Mouse (Mus musculus): ENCODE results near the gene Ighmbp2. TPM values are rescaled to one million over a fixed set of nuclear protein-coding genes. Genes with fewer than 3 reads are reported as not detected.

Ighmbp2 gene
- polyA plus RNA-seq, 1 experiment from 2014 or later, result 5.2 TPM

- DNase-seq (ENCODE audit: low spot score) (no peak), ATAC-seq (no peak)
- Histone ChIP-seq H3K4me3 (ENCODE audit: low read depth, low read length) (no peak overlapping the region), H3K4me2 (replicated peaks; ENCODE audit: low read depth, low read length) (no peak overlapping the region), H3K9ac (replicated peaks; ENCODE audit: low read depth) (no peak overlapping the region), H3K27me3 (replicated peaks; ENCODE audit: insufficient read depth, low read length) (no peaks in the 10 kb centered on the region), H3K9me3 (ENCODE audit: low read length) (no peaks in the 10 kb centered on the region), H3K4me1 (ENCODE audit: insufficient read depth, low read depth, low read length) (no peaks in the 10 kb centered on the region), H3K27ac (ENCODE audit: low read length) (no peak overlapping the region), H3K36me3 (ENCODE audit: insufficient read depth, low read length) (peaks cover 50% of the 10 kb centered on the region)
- WGBS, result 88% methylated on average over 6 of the region's 6 CpGs
- TF ChIP-seq EP300 (IDR thresholded peaks at IDR 0.05), result no peak
- no peak for TF ChIP-seq CTCF (IDR thresholded peaks at IDR 0.05)
These were observed 13.0 kb downstream of the Ighmbp2 start for GRCm38 (mm10) chr19:3269803-3270202.

- no peak for TF ChIP-seq EP300 (IDR thresholded peaks at IDR 0.05)
- TF ChIP-seq CTCF (IDR thresholded peaks at IDR 0.05), result no peak
- no peak for ATAC-seq
- WGBS, result 82% methylated on average over 9 of the region's 9 CpGs
- Histone ChIP-seq H3K36me3 (ENCODE audit: insufficient read depth, low read length) (peaks cover 54% of the 10 kb centered on the region), H3K4me3 (ENCODE audit: low read depth, low read length) (no peak overlapping the region), H3K9ac (replicated peaks; ENCODE audit: low read depth) (no peak overlapping the region), H3K4me1 (ENCODE audit: insufficient read depth, low read depth, low read length) (no peaks in the 10 kb centered on the region), H3K27me3 (replicated peaks; ENCODE audit: insufficient read depth, low read length) (no peaks in the 10 kb centered on the region), H3K9me3 (ENCODE audit: low read length) (no peaks in the 10 kb centered on the region), H3K4me2 (replicated peaks; ENCODE audit: low read depth, low read length) (no peak overlapping the region), H3K27ac (ENCODE audit: low read length) (no peak overlapping the region)
- no peak for DNase-seq (ENCODE audit: low spot score)
These were observed 13.5 kb downstream of the Ighmbp2 start for GRCm38 (mm10) chr19:3269279-3269678.

DNA sequence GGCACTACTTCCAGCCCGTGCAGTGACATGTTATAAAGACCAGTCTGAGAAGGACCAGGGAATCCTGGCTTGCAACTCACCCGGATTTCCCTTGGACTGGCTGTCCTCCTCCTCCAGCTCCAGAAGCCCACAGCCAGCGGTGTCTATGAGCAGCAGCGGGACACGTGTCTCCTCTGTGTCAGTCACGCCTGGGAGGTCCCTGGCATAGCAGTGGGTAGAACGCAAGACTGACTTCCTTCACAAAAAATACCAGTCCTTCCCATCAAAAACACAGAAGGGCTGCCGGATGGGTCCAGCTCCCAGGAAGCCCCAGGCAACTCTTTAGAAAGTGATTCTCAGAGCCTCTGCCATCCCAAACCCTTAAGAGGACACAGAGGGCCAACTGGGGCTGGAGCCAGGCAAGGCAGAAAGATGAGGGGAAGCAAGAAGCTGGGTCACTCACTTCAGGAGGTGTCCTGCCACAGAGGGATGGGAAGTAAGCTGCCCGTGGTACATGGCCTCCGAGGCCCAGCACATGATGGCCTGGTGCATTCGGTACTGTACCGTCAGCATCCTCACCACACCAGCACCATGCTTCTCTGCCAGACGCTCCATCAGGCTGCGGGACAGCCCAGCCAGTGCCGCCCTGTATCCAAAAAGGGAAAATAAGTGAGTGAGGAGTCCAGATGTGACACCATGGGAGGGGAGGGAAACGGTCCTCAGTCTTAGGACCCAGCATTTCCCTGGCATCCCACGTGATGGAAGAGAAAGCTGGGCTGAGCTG is 14.4 kb downstream of the Ighmbp2 start:
- Histone ChIP-seq H3K9me3 (ENCODE audit: low read length) (no peaks in the 10 kb centered on the region), H3K4me2 (replicated peaks; ENCODE audit: low read depth, low read length) (no peak overlapping the region), H3K27me3 (replicated peaks; ENCODE audit: insufficient read depth, low read length) (no peaks in the 10 kb centered on the region), H3K27ac (ENCODE audit: low read length) (no peak overlapping the region), H3K36me3 (ENCODE audit: insufficient read depth, low read length) (peaks cover 51% of the 10 kb centered on the region), H3K4me3 (ENCODE audit: low read depth, low read length) (no peak overlapping the region), H3K4me1 (ENCODE audit: insufficient read depth, low read depth, low read length) (no peaks in the 10 kb centered on the region), H3K9ac (replicated peaks; ENCODE audit: low read depth) (no peak overlapping the region)
- 92% methylated on average over 17 of the region's 17 CpGs for WGBS
- no peak for DNase-seq (ENCODE audit: low spot score)
- no peak for TF ChIP-seq CTCF (IDR thresholded peaks at IDR 0.05)
- no peak for TF ChIP-seq EP300 (IDR thresholded peaks at IDR 0.05)
- no peak for ATAC-seq

DNA sequence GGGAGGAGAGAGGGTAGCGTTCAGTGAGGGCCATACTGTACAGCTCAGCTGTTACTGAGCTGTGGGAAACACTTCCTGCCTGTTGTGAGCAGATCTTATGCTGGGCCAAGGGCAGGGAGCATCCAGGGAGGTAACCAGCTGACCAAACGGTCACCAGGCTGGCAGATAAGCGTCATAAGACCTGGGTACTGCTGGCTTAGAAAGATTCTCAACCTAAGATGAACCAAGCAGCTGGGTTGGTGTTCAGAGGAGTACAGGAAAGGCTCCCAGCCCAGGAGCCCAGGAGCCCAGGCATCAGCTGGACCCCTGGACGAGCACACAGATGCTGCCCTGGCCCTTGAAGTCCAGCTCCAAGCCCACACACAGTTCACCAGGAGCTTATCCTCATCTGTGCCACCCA is 15.5 kb downstream of the Ighmbp2 start:
- DNase-seq (ENCODE audit: low spot score), result no peak
- Histone ChIP-seq H3K4me1 (ENCODE audit: insufficient read depth, low read depth, low read length) (no peaks in the 10 kb centered on the region), H3K36me3 (ENCODE audit: insufficient read depth, low read length) (peaks cover 41% of the 10 kb centered on the region), H3K27me3 (replicated peaks; ENCODE audit: insufficient read depth, low read length) (no peaks in the 10 kb centered on the region), H3K4me2 (replicated peaks; ENCODE audit: low read depth, low read length) (no peak overlapping the region), H3K9me3 (ENCODE audit: low read length) (no peaks in the 10 kb centered on the region), H3K27ac (ENCODE audit: low read length) (no peak overlapping the region), H3K4me3 (ENCODE audit: low read depth, low read length) (no peak overlapping the region), H3K9ac (replicated peaks; ENCODE audit: low read depth) (no peak overlapping the region)
- 86% methylated on average over 4 of the region's 4 CpGs for WGBS
- no peak for TF ChIP-seq CTCF (IDR thresholded peaks at IDR 0.05)
- no peak for TF ChIP-seq EP300 (IDR thresholded peaks at IDR 0.05)
- no peak for ATAC-seq

- Histone ChIP-seq H3K27me3 (replicated peaks; ENCODE audit: insufficient read depth, low read length) (no peaks in the 10 kb centered on the region), H3K36me3 (ENCODE audit: insufficient read depth, low read length) (peaks cover 40% of the 10 kb centered on the region), H3K4me1 (ENCODE audit: insufficient read depth, low read depth, low read length) (no peaks in the 10 kb centered on the region), H3K4me2 (replicated peaks; ENCODE audit: low read depth, low read length) (no peak overlapping the region), H3K9ac (replicated peaks; ENCODE audit: low read depth) (no peak overlapping the region), H3K9me3 (ENCODE audit: low read length) (no peaks in the 10 kb centered on the region), H3K4me3 (ENCODE audit: low read depth, low read length) (no peak overlapping the region), H3K27ac (ENCODE audit: low read length) (no peak overlapping the region)
- TF ChIP-seq EP300 (IDR thresholded peaks at IDR 0.05) (no peak), CTCF (IDR thresholded peaks at IDR 0.05) (no peak)
- WGBS, result 93% methylated on average over 4 of the region's 4 CpGs
- DNase-seq (ENCODE audit: low spot score), result no peak
- ATAC-seq, result no peak
These were observed 16.1 kb downstream of the Ighmbp2 start for GRCm38 (mm10) chr19:3266676-3267075.

GRCm38 (mm10) chr19:3266136-3266535 is 16.7 kb downstream of the Ighmbp2 start:
- H3K27me3 ChIP-seq (replicated peaks; ENCODE audit: insufficient read depth, low read length), result no peaks in the 10 kb centered on the region
- H3K4me2 ChIP-seq (replicated peaks; ENCODE audit: low read depth, low read length), result no peak overlapping the region
- H3K4me1 ChIP-seq (ENCODE audit: insufficient read depth, low read depth, low read length), result no peaks in the 10 kb centered on the region
- peaks cover 34% of the 10 kb centered on the region for H3K36me3 ChIP-seq (ENCODE audit: insufficient read depth, low read length)
- WGBS, result 84% methylated on average over 5 of the region's 5 CpGs
- no peak for ATAC-seq
- TF ChIP-seq CTCF (IDR thresholded peaks at IDR 0.05) (no peak), EP300 (IDR thresholded peaks at IDR 0.05) (no peak)
- DNase-seq (ENCODE audit: low spot score), result no peak
- no peak overlapping the region for H3K9ac ChIP-seq (replicated peaks; ENCODE audit: low read depth)
- H3K27ac ChIP-seq (ENCODE audit: low read length), result no peak overlapping the region
- H3K9me3 ChIP-seq (ENCODE audit: low read length), result no peaks in the 10 kb centered on the region
- no peak overlapping the region for H3K4me3 ChIP-seq (ENCODE audit: low read depth, low read length)

Measured in lung, postnatal 0 days (tissue).